Mouse (Mus musculus) cerebellum, adult 2 months (tissue): ENCODE results near the gene Aff3.
"Not testable (repeated sequence)": the region's sequence is repeated elsewhere in the genome, so short reads cannot be mapped to it uniquely, and the experiment has no call there.

Experiments used
- CTCF ChIP-seq: fragments of 200-500 bp; IDR thresholded peaks from 2 replicates; pipeline ENCODE4 v1.5.1; 2011; ENCODE audit warnings: low read depth, mild to moderate bottlenecking, control low read depth, low read length, moderate library complexity, borderline replicate concordance; ENCODE audit not compliant: insufficient read depth
- POLR2A ChIP-seq: fragments of 200-500 bp; IDR thresholded peaks from 2 replicates; pipeline ENCODE4 v1.6.1; 2011; ENCODE audit warnings: low read length, control low read depth, borderline replicate concordance; ENCODE audit not compliant: insufficient read depth

GRCm38 (mm10) chr1:38430311-38430710 is 234.4 kb downstream of the Aff3 start:
- not testable (repeated sequence) for TF ChIP-seq CTCF, POLR2A
